Mouse (Mus musculus): ENCODE results near the gene Rnf214. TPM values are rescaled to one million over a fixed set of nuclear protein-coding genes. Genes with fewer than 3 reads are reported as not detected.

The Rnf214 gene
- polyA plus RNA-seq, 1 experiment from 2014 or later, result 24.0 TPM

DNA sequence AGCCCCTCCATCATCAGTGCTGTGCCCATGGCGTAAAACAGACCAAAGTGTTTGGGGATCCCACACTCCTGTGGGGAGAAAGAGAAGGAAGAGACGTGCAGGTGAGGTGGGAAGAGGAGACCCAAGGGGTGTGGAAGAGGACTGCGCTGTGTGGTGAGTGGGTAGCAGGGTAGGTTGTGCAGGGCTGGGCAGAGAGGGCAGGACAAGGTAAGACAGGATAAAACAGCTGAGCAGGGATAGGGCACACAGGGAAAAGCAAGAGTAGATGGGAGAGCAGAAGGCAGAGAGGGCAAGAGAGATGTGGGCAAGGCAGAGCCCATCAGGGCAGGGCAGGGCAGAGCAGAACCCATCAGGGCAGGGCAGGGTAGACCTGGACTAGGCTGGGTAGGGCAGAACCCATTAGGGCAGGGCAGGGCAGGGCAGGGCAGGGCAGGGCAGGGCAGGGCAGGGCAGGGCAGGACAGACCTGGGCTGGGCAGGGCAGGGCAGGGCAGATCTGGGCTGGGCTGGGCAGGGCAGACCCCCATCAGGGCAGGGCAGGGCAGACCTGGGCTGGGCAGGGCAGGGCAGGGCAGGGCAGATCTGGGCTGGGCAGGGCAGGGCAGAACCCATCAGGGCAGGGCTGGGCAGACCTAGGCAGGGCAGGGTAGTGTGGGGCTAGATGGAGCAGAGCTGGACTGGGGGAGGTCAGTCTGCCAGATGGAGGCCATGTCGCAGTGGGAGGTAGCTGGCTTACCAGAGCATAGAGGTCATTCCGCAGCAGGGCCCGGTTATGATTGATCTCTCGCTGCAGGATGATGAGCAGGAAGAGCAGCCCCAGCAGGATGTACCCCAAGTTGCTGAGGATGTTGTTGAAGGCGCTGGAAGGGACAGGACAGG, 37.2 kb upstream of the Rnf214 start:
- H3K36me3 ChIP-seq, result peaks cover 96% of the 10 kb centered on the region
- WGBS (ENCODE audit: insufficient replicate concordance), result 85% methylated on average over 8 of the region's 8 CpGs
- peak overlapping the region; percentile 62 for H3K27ac ChIP-seq
- 0 out of 2 replicates have a peak, but pooled peaks cover 8% of the 10 kb centered on the region for H3K9me3 ChIP-seq (replicated peaks)
- peak; percentile 58 for ATAC-seq
- H3K4me3 ChIP-seq, result no peak overlapping the region
- H3K4me1 ChIP-seq, result peaks cover 50% of the 10 kb centered on the region
- H3K4me2 ChIP-seq, result peak overlapping the region; percentile 45
- no peaks in the 10 kb centered on the region for H3K27me3 ChIP-seq (replicated peaks)
- no peak overlapping the region for H3K9ac ChIP-seq

DNA sequence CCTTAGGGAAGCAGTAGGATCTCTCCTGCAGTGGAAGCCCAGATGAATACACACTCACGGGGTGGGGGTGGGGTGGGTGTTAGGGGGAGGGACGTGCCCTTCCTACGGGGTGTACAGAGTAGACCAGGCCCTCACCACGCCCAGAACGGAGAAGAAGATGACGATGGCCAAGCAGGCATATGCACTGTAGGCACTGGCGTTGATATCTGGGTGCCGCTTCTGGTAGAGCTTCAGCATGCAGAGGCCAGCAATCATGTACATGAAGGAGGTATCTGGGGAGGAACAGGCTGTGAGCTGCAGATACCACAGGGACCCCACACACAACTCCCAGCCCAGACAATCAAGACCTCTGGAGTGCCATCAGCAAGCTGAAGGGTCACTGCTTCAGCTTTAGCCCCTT, 36.2 kb upstream of the Rnf214 start:
- H3K27me3 ChIP-seq (replicated peaks), result no peaks in the 10 kb centered on the region
- no peak overlapping the region for H3K9ac ChIP-seq
- ATAC-seq, result peak; percentile 87
- H3K4me2 ChIP-seq, result peak overlapping the region; percentile 45
- H3K4me3 ChIP-seq, result peak overlapping the region; percentile 8; the same call in 1 of the 2 replicates
- peak overlapping the region; percentile 62 for H3K27ac ChIP-seq
- H3K36me3 ChIP-seq, result peaks cover 96% of the 10 kb centered on the region
- 0 out of 2 replicates have a peak, but pooled peaks cover 8% of the 10 kb centered on the region for H3K9me3 ChIP-seq (replicated peaks)
- WGBS (ENCODE audit: insufficient replicate concordance), result 40% methylated on average over 8 of the region's 8 CpGs
- peaks cover 51% of the 10 kb centered on the region for H3K4me1 ChIP-seq

DNA sequence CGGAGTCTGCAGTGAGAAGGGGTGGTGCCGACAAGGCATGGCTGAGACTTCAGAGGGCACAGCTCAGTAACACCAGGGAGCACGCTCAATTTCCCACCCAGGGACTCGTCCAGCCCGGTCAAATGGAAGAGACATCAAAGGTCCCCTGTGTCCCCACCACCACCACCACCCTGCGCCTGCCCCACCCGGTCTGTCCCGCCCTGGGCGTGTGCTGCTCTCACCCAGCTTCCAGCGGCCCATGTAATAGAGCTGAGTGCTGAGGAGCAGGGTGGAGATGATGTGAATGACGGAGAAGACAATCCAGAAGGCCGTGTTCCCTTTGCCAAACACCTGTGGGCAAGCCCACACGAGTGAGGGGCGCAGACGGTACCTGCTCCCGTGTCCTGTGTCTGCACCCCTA, 35.8 kb upstream of the Rnf214 start:
- H3K4me3 ChIP-seq, result peak overlapping the region; percentile 8; the same call in 1 of the 2 replicates
- peak overlapping the region; percentile 48; the same call in 1 of the 2 replicates for H3K9ac ChIP-seq
- H3K9me3 ChIP-seq (replicated peaks), result 0 out of 2 replicates have a peak, but pooled peaks cover 8% of the 10 kb centered on the region
- WGBS (ENCODE audit: insufficient replicate concordance), result 72% methylated on average over 16 of the region's 16 CpGs
- H3K36me3 ChIP-seq, result peaks cover 93% of the 10 kb centered on the region
- no peaks in the 10 kb centered on the region for H3K27me3 ChIP-seq (replicated peaks)
- peak; percentile 69 for ATAC-seq
- peaks cover 55% of the 10 kb centered on the region for H3K4me1 ChIP-seq
- peak overlapping the region; percentile 45 for H3K4me2 ChIP-seq
- peak overlapping the region; percentile 62 for H3K27ac ChIP-seq

DNA sequence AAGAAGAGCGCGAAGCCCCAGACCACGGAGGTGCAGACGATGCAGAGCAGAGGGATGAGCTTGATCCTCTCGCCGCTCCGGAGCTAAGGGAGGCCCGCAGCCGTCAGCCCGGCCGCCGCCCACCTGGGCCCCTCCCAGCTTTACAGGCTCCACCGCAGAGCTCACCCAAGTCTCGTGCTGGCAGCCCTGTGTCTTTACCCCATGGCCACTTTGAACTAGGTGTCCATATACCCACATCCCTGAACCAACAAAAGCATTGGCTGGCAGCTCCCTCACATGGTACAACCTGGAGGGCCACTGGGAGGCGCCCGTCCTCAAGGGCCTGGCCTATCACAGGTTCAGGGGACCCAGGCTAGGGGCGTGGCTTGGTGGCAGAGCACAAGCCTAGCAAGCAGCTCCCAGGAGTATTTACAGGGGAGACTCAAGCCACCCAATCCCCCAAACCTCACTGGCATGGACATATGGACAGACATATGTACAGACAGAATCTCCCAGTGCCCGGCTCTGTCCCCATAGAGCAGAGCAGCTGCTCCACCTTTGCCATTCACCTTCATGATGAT, 34.7 kb upstream of the Rnf214 start:
- Histone ChIP-seq H3K9me3 (replicated peaks) (0 out of 2 replicates have a peak, but pooled peaks cover 8% of the 10 kb centered on the region), H3K27me3 (replicated peaks) (peaks cover 4% of the 10 kb centered on the region), H3K4me3 (no peak overlapping the region), H3K4me1 (peaks cover 56% of the 10 kb centered on the region), H3K27ac (peak overlapping the region; percentile 62; the same call in 1 of the 2 replicates), H3K9ac (peak overlapping the region; percentile 48), H3K36me3 (peaks cover 82% of the 10 kb centered on the region), H3K4me2 (peak overlapping the region; percentile 45)
- WGBS (ENCODE audit: insufficient replicate concordance), result 69% methylated on average over 18 of the region's 18 CpGs
- peak; percentile 50; the same call in 1 of the 2 replicates for ATAC-seq

DNA sequence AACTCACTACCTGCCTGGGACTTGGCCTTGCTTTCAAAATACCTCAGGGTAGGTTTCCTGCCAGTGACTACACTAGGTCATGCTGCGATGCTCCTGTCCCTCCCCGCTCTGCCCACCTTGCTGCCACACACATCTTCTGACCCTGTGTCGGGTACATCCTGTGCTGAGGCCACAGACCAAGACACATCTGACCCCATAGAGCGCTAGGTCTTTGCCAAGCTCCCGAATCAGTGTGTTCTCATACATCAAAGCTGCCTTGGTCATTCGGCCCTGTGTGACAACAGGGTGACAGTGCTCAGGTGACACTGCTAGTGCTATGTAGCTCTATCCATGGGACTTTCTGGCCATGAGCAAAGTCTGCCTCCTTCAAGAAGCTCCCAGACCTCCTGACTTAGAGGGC, 33.1 kb upstream of the Rnf214 start:
- H3K27me3 ChIP-seq (replicated peaks), result peaks cover 18% of the 10 kb centered on the region
- H3K9ac ChIP-seq, result no peak overlapping the region
- ATAC-seq, result no peak
- H3K4me3 ChIP-seq, result no peak overlapping the region
- 0 out of 2 replicates have a peak, but pooled peaks cover 8% of the 10 kb centered on the region for H3K9me3 ChIP-seq (replicated peaks)
- no peak overlapping the region for H3K4me2 ChIP-seq
- H3K27ac ChIP-seq, result no peak overlapping the region
- H3K4me1 ChIP-seq, result peaks cover 51% of the 10 kb centered on the region
- H3K36me3 ChIP-seq, result peaks cover 66% of the 10 kb centered on the region
- 88% methylated on average over 6 of the region's 6 CpGs for WGBS (ENCODE audit: insufficient replicate concordance)

DNA sequence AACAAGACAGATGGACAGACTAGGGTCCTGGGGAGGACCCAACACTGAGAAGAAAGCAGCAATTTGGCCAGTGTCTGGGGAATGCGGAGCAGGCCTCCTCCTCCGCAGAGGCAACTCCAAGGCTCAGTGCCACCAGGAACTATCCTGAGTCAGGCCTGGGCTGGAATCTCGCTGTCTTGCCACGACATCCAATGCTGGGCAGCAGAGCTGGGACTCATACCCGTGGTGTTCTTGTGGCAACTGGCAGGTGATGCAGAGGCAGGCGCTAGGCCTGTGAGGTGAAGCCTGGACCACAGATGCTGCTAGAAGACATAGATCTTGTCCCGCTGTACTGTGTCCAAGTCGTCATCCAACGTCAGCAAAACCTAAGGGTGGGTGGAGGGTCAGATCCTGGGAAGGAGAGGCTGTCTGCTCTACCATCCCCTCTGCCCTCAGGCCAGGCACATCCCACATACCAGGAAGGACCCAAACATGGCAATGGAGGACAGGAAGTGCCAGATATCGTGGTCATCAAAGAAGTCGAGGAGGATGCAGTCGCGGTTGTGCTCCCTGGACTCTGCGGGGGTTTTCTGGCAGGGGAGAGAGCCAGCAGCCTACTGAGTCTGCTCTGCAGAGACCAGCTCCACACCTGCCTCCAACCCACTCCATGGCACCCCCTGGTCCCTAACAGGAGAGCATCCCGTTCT, 32.4 kb upstream of the Rnf214 start:
- peaks cover 23% of the 10 kb centered on the region for H3K27me3 ChIP-seq (replicated peaks)
- H3K27ac ChIP-seq, result no peak overlapping the region
- peaks cover 59% of the 10 kb centered on the region for H3K36me3 ChIP-seq
- no peak overlapping the region for H3K9ac ChIP-seq
- 0 out of 2 replicates have a peak, but pooled peaks cover 4% of the 10 kb centered on the region for H3K9me3 ChIP-seq (replicated peaks)
- no peak for ATAC-seq
- H3K4me1 ChIP-seq, result peaks cover 44% of the 10 kb centered on the region
- 62% methylated on average over 15 of the region's 15 CpGs for WGBS (ENCODE audit: insufficient replicate concordance)
- no peak overlapping the region for H3K4me3 ChIP-seq
- H3K4me2 ChIP-seq, result no peak overlapping the region

DNA sequence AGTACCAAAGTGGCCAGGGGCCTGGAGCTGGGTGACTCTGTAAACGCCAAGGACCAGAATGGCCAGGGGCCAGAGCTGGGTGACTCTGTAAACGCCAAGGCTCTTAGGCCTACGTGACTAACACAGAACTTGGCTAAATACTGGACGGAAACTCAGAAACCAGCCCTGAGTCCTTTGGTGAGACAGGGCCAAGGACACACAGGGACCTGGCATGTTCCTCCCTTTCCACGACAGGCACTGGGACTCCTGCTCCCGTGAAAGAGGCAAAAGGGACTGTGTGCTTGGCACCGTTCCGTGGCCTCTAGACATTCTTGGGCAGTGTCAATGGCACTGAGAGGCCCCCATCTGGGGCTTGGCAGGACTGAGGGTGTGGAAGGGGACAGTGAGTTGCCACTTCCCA, 31.4 kb upstream of the Rnf214 start:
- 87% methylated on average over 8 of the region's 8 CpGs for WGBS (ENCODE audit: insufficient replicate concordance)
- H3K9me3 ChIP-seq (replicated peaks), result no peaks in the 10 kb centered on the region
- peaks cover 49% of the 10 kb centered on the region for H3K36me3 ChIP-seq
- H3K9ac ChIP-seq, result no peak overlapping the region
- no peak overlapping the region for H3K27ac ChIP-seq
- H3K4me2 ChIP-seq, result no peak overlapping the region
- H3K4me1 ChIP-seq, result peaks cover 34% of the 10 kb centered on the region
- peaks cover 23% of the 10 kb centered on the region for H3K27me3 ChIP-seq (replicated peaks)
- H3K4me3 ChIP-seq, result no peak overlapping the region
- ATAC-seq, result no peak

DNA sequence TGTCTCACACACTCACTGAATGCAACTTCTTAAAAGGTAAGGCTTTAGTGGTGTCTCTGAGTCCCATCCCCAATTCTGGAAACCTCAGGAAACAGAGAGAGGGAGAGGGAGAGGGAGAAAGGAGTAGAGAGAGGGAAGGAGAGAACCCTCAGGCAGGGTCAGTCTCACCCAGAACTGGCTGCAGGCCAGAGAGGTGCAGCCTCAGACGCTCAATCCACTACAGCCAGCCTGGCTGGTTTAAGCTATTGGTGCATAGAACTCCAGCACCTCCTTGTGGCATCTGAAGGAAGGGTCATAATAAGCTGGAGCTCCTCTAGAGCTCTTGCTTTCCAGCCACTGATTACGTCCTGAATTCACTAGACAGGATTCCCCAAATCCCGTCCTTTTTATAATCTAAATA, 30.2 kb upstream of the Rnf214 start:
- H3K27me3 ChIP-seq (replicated peaks), result peaks cover 23% of the 10 kb centered on the region
- peaks cover 29% of the 10 kb centered on the region for H3K4me1 ChIP-seq
- 30% methylated on average over 3 of the region's 3 CpGs for WGBS (ENCODE audit: insufficient replicate concordance)
- no peak overlapping the region for H3K27ac ChIP-seq
- no peak overlapping the region for H3K4me3 ChIP-seq
- peak; percentile 54; the same call in 1 of the 2 replicates for ATAC-seq
- peaks cover 37% of the 10 kb centered on the region for H3K36me3 ChIP-seq
- H3K4me2 ChIP-seq, result no peak overlapping the region
- no peak overlapping the region for H3K9ac ChIP-seq
- H3K9me3 ChIP-seq (replicated peaks), result no peaks in the 10 kb centered on the region

DNA sequence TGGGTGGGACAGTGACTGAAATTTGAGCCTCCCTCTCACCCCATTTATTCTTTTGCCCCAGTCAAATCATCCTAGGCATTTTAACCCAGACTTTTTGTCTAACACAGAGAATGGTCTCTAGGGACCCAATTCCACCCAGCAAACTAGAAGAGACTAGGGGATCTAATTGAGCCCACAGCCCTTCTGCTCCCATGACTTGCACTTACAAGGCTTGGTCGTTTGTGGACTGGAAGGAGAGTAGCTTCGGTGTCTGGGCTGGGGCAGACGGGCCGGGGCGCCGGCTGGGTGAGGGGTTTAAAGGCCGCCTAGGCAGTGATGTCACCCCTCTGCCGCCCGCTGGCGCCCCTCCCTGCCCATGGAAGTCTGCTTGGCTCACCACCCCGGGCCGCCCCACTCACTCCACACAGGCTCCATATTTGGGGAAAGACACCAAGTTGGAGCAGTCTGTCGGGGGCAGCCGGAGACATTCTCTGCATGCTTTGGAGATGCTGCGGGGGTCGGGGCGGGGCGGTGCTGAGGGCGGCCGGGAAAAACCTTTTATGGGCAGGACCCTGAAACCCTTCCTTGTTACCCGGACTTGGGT, 29.0 kb upstream of the Rnf214 start, which contains the start of gene Tagln:
Gene Tagln, minus strand, starts transcription at position 431 of the 583 bp plus-strand sequence.
- Histone ChIP-seq H3K36me3 (peaks cover 36% of the 10 kb centered on the region), H3K9me3 (replicated peaks) (no peaks in the 10 kb centered on the region), H3K4me3 (peak within 1 kb of the TSS; percentile 19; the same call in 1 of the 2 replicates), H3K4me2 (peak within 1 kb of the TSS; percentile 46), H3K9ac (no peak within 1 kb of the TSS), H3K27ac (no peak within 1 kb of the TSS), H3K27me3 (replicated peaks) (peaks cover 23% of the 10 kb centered on the region), H3K4me1 (peaks cover 20% of the 10 kb centered on the region; the same call in 1 of the 2 replicates)
- 19% methylated on average over 21 of the region's 21 CpGs for WGBS (ENCODE audit: insufficient replicate concordance)
- ATAC-seq, result no peak

DNA sequence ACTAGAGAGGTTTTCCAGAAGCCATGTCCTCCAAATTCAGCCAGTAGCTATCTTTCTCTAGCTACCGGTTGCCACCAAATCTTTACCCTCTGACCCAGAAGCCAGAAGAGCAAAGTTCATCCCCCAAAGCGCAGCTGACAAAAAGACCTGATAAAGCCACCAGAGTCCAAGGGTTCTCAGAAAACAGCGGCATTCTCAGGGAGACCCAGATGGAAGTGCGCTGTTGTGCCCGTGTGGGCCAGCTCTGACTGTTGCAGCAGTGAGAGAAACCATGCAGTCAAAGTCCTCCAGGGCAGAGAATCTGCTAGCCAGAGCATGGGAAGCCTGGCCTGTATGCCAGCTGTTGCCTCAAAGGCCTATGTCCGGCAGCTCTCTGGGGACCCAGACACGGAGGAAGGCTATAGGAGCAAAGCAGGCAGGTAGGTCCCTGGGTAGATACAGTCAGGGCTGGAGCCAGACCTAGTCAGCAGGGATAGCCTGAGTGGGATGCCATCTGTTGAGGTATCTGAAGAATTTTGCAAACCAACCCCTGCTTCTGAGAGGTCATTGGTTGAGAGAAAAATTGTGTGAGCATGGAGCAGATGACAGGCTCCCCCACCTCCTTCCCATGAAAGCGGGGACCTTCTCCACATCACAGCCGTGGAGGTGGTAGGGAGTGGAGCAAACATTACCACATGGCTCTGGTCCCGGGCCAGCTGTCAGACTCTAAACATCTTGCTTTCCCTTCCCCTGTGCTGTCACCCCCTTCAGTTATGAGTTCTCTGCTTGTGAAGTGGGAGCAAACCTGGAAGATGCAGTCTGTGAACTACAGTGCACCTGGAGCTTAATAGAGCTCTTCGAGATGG, 26.1 kb upstream of the Rnf214 start:
- 62% methylated on average over 11 of the region's 11 CpGs for WGBS (ENCODE audit: insufficient replicate concordance)
- Histone ChIP-seq H3K4me2 (peak overlapping the region; percentile 3; the same call in 1 of the 2 replicates), H3K27me3 (replicated peaks) (peaks cover 23% of the 10 kb centered on the region), H3K27ac (peak overlapping the region; percentile 56), H3K4me1 (peaks cover 18% of the 10 kb centered on the region; the same call in 1 of the 2 replicates), H3K9me3 (replicated peaks) (no peaks in the 10 kb centered on the region), H3K4me3 (no peak overlapping the region), H3K36me3 (peaks cover 40% of the 10 kb centered on the region), H3K9ac (no peak overlapping the region)
- ATAC-seq, result no peak
